Mouse (Mus musculus) gastrocnemius, postnatal 36 days (tissue): Measurements from ENCODE around the gene Prr18. TPM values are rescaled to one million over a fixed set of nuclear protein-coding genes. Genes with fewer than 3 reads are reported as not detected.
"Not testable (repeated sequence)": the region's sequence is repeated elsewhere in the genome, so short reads cannot be mapped to it uniquely, and the experiment has no call there.

Experiments
- DNase-seq, 2 experiments: peaks; one replicate each; pipeline ENCODE4 v3.0.0; 2022
- intact Hi-C: fragments of 180-260 bp; cut with DNase I; formaldehyde crosslinking; loops from one replicate; pipeline ENCODE4 v1.15.1; 2025
- long read RNA-seq, 2 experiments: library from polyadenylated mRNA; stranded (forward); transcript quantifications; one replicate each; pipeline ENCODE4 v2.0.0; 2021
- total RNA-seq, 2 experiments: library from RNA; stranded (reverse); gene quantifications; 2 replicates each; pipeline ENCODE4 v1.2.3; 2021

The Prr18 gene
- total RNA-seq = under 1 TPM in 1 of 2 experiments, not detected in 1; 0.07 TPM
- long read RNA-seq, experiment 1 = 0 reads
- long read RNA-seq, experiment 2 = 0 reads

- intact Hi-C loops, DNase-seq: not testable (repeated sequence)
These were observed at the start of gene Prr18 for GRCm38 (mm10) chr17:8337159-8337558. TSS of gene Prr18 (plus strand) at chr17:8337459.

- DNase-seq = no peak
- intact Hi-C loops = no loop called here
These were observed 47.1 kb upstream of the Prr18 start for GRCm38 (mm10) chr17:8289993-8290679.

- DNase-seq = no peak
These were observed 46.5 kb upstream of the Prr18 start for GRCm38 (mm10) chr17:8290736-8291135.

GRCm38 (mm10) chr17:8295825-8296224 lies 41.4 kb upstream of the Prr18 start:
- DNase-seq = no peak
- intact Hi-C loops = no loop called here

More at GRCm38 (mm10) chr17:8290736-8291135, 46.5 kb upstream of the Prr18 start:
- intact Hi-C loops = no loop called here

GRCm38 (mm10) chr17:8296313-8296844 lies 40.9 kb upstream of the Prr18 start:
- DNase-seq = no peak
- intact Hi-C loops = no loop called here

GRCm38 (mm10) chr17:8297746-8298145 lies 39.5 kb upstream of the Prr18 start:
- intact Hi-C loops = no loop called here
- no peak for DNase-seq

- DNase-seq = no peak
- intact Hi-C loops = no loop called here
These were observed 39.0 kb upstream of the Prr18 start for GRCm38 (mm10) chr17:8298281-8298680.

- DNase-seq = no peak
- intact Hi-C loops = no loop called here
These were observed 37.7 kb upstream of the Prr18 start for GRCm38 (mm10) chr17:8299524-8299923.

GRCm38 (mm10) chr17:8301515-8301914 lies 35.7 kb upstream of the Prr18 start:
- intact Hi-C loops = loop anchor here (5.0 kb wide), 1 partner anchor 34 kb away; no protein-coding TSS in a partner anchor
- no peak for DNase-seq

GRCm38 (mm10) chr17:8302772-8303438 lies 34.4 kb upstream of the Prr18 start:
- DNase-seq = no peak
- intact Hi-C loops = loop anchor here (5.0 kb wide), 1 partner anchor 36 kb away; no protein-coding TSS in a partner anchor

GRCm38 (mm10) chr17:8303671-8304070 lies 33.6 kb upstream of the Prr18 start:
- intact Hi-C loops = loop anchor here (5.0 kb wide), 1 partner anchor 36 kb away; no protein-coding TSS in a partner anchor
- DNase-seq = no peak

- intact Hi-C loops = no loop called here
These were observed 31.5 kb upstream of the Prr18 start for GRCm38 (mm10) chr17:8305801-8306200.

GRCm38 (mm10) chr17:8310838-8311614 lies 26.2 kb upstream of the Prr18 start, which contains the start of gene Sft2d1:
TSS of gene Sft2d1 (plus strand) at chr17:8311102.
- intact Hi-C loops = no loop called here
- DNase-seq = peak; percentile 94 to 95

More at GRCm38 (mm10) chr17:8305801-8306200, 31.5 kb upstream of the Prr18 start:
- no peak for DNase-seq

- intact Hi-C loops = no loop called here
- no peak for DNase-seq
These were observed 25.5 kb upstream of the Prr18 start for GRCm38 (mm10) chr17:8311751-8312150.

- intact Hi-C loops = no loop called here
- DNase-seq = no peak
These were observed 23.3 kb upstream of the Prr18 start for GRCm38 (mm10) chr17:8313976-8314375.

GRCm38 (mm10) chr17:8316251-8316650 lies 21.0 kb upstream of the Prr18 start:
- intact Hi-C loops = loop anchor here (5.0 kb wide), 1 partner anchor 56 kb away; no protein-coding TSS in a partner anchor
- no peak for DNase-seq

GRCm38 (mm10) chr17:8326877-8327276 lies 10.4 kb upstream of the Prr18 start:
- DNase-seq, intact Hi-C loops: not testable (repeated sequence)

- DNase-seq = no peak
- intact Hi-C loops = no loop called here
These were observed 8.6 kb upstream of the Prr18 start for GRCm38 (mm10) chr17:8328511-8329174.

GRCm38 (mm10) chr17:8330602-8331001 lies 6.7 kb upstream of the Prr18 start:
- intact Hi-C loops = no loop called here
- no peak for DNase-seq
